Mouse (Mus musculus): Measurements from ENCODE around the gene Kif13a. TPM values are rescaled to one million over a fixed set of nuclear protein-coding genes. Genes with fewer than 3 reads are reported as not detected.

Gene Kif13a
- polyA plus RNA-seq, 1 experiment from 2014 or later, result 23.1 TPM

DNA sequence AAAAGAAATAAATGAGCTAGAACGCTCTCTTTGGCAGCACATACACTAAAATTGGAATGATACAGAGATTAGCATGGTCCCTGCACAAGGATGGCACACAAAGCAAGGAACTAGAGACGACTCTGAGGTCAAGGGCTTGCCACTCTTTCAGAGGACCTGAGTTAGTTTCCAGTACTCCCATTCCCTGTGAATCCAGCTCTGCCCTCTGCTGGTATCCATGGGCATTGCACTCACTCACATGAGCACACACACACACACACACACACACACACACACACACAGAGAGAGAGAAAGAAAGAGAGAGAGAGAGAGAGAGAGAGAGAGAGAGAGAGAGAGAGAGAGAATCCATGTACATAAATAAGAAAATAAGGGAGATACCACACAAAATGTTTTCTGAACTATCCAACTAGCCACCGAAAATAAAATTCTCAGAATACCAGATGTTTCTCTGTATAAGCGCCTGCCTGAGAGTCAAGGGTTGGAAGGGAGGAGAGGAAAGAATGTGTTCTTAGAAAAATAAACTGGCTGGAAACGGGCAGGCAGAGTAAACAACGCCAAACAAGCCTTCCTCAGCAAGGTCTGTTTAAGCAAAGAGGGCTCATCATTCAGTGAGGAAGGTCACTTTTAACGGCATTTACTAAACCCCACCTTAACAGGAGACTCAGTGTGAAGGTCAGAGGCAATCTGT lies 27.0 kb downstream of the Kif13a start:
- Histone ChIP-seq H3K36me3 (ENCODE audit: control insufficient read depth, insufficient read depth, low read length) (no peaks in the 10 kb centered on the region), H3K4me3 (ENCODE audit: low read depth, low read length) (no peak overlapping the region), H3K27me3 (ENCODE audit: control insufficient read depth, insufficient read depth, low read length) (no peaks in the 10 kb centered on the region), H3K4me2 (ENCODE audit: low read depth, low read length, severe bottlenecking) (no peak overlapping the region), H3K4me1 (replicated peaks; ENCODE audit: control insufficient read depth, insufficient read depth, low read length) (peaks cover 2% of the 10 kb centered on the region; the same call in 1 of the 2 replicates), H3K9me3 (ENCODE audit: control insufficient read depth, low read length) (peaks cover 4% of the 10 kb centered on the region; the same call in 1 of the 2 replicates), H3K9ac (ENCODE audit: low read length) (no peak overlapping the region), H3K27ac (ENCODE audit: low read depth, low read length) (no peak overlapping the region)
- WGBS, result 96% methylated on average over 7 of the region's 7 CpGs
- DNase-seq (ENCODE audit: low spot score) (no peak), ATAC-seq (replicated peaks; ENCODE audit: low FRiP score) (no peak)

DNA sequence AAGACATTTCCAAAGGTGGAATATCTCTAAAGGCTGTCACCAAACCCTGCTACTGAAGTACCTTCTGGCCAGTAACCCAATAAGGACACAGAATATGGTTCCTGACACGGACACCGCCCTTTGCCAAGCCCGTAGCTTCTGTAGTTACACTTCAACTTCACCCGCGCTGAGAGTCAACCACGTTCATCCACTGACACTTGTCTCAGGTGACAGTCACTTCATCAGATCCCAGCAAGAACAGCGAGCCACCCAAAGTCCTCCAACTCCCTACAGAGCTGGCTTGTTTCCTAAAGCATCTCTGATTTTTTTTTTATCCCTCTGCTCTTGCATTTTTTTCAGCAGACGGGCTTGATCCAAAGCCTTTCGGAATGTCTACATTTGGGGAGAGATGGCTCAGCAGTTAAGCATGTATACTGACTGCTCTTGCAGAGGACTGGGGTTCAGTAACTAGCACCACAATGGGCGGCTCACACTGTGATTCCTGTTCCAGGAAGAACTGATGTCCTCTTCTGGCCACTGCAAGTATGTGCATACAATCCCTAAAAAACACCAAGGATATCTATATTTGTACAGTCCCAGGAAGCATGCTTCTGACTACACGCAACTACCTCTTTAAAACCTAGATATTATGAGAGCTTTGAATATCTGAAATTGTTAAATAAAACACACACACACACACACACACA lies 28.7 kb downstream of the Kif13a start:
- Histone ChIP-seq H3K9me3 (ENCODE audit: control insufficient read depth, low read length) (peaks cover 4% of the 10 kb centered on the region; the same call in 1 of the 2 replicates), H3K27me3 (ENCODE audit: control insufficient read depth, insufficient read depth, low read length) (no peaks in the 10 kb centered on the region), H3K4me1 (replicated peaks; ENCODE audit: control insufficient read depth, insufficient read depth, low read length) (0 out of 2 replicates have a peak, but pooled peaks cover 2% of the 10 kb centered on the region), H3K4me3 (ENCODE audit: low read depth, low read length) (no peak overlapping the region), H3K4me2 (ENCODE audit: low read depth, low read length, severe bottlenecking) (no peak overlapping the region), H3K27ac (ENCODE audit: low read depth, low read length) (no peak overlapping the region), H3K36me3 (ENCODE audit: control insufficient read depth, insufficient read depth, low read length) (no peaks in the 10 kb centered on the region), H3K9ac (ENCODE audit: low read length) (no peak overlapping the region)
- ATAC-seq (replicated peaks; ENCODE audit: low FRiP score) (no peak), DNase-seq (ENCODE audit: low spot score) (no peak)
- 94% methylated on average over 11 of the region's 11 CpGs for WGBS

DNA sequence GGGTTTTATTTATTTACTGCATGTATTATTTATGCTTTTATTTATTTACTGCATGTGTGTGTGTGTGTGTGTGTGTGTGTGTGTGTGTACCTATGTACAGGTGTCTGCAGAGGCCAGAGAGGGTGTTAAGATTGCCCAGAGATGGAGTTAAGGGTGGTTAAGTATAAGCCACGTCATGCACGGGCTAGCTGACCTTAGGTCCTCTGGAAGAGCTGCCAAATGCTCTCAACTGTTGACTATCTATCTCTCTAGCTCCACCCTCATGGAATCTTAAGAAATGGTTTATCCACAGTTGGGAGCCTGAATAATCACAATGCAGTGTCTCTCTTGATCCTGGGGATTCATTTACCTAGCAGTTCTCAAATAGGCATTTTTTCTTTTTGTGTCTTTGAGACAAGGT lies 30.8 kb downstream of the Kif13a start:
- no peaks in the 10 kb centered on the region for H3K36me3 ChIP-seq (ENCODE audit: control insufficient read depth, insufficient read depth, low read length)
- H3K27me3 ChIP-seq (ENCODE audit: control insufficient read depth, insufficient read depth, low read length), result no peaks in the 10 kb centered on the region
- H3K4me2 ChIP-seq (ENCODE audit: low read depth, low read length, severe bottlenecking), result no peak overlapping the region
- 0 out of 2 replicates have a peak, but pooled peaks cover 2% of the 10 kb centered on the region for H3K4me1 ChIP-seq (replicated peaks; ENCODE audit: control insufficient read depth, insufficient read depth, low read length)
- WGBS, result 77% methylated on average over 2 of the region's 2 CpGs
- H3K27ac ChIP-seq (ENCODE audit: low read depth, low read length), result no peak overlapping the region
- no peak for ATAC-seq (replicated peaks; ENCODE audit: low FRiP score)
- H3K9ac ChIP-seq (ENCODE audit: low read length), result no peak overlapping the region
- H3K9me3 ChIP-seq (ENCODE audit: control insufficient read depth, low read length), result peaks cover 4% of the 10 kb centered on the region; the same call in 1 of the 2 replicates
- no peak for DNase-seq (ENCODE audit: low spot score)
- no peak overlapping the region for H3K4me3 ChIP-seq (ENCODE audit: low read depth, low read length)

DNA sequence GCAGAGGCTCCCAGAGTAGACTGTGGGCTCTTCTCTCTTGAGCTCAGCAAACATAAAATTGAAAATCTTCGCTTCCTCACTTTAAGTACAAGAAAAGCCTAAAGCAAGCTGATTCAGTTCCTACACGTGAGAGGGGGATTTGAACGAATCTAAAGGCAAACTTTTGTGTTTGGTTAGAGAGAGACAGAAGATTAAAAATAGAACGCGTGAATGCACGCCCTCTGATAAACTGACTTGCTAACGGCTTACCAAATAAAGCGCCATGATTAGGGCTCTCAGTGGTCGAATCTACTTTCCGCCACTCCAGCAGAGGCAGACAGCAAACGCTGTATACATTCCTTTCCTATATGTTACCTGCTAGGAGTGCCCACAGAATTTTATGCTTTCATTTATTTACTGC lies 31.3 kb downstream of the Kif13a start:
- H3K4me2 ChIP-seq (ENCODE audit: low read depth, low read length, severe bottlenecking), result no peak overlapping the region
- H3K9me3 ChIP-seq (ENCODE audit: control insufficient read depth, low read length), result peaks cover 4% of the 10 kb centered on the region; the same call in 1 of the 2 replicates
- WGBS, result 60% methylated on average over 11 of the region's 11 CpGs
- H3K9ac ChIP-seq (ENCODE audit: low read length), result no peak overlapping the region; the same call in 1 of the 2 replicates
- H3K27ac ChIP-seq (ENCODE audit: low read depth, low read length), result no peak overlapping the region
- ATAC-seq (replicated peaks; ENCODE audit: low FRiP score) (no peak), DNase-seq (ENCODE audit: low spot score) (no peak)
- H3K4me3 ChIP-seq (ENCODE audit: low read depth, low read length), result no peak overlapping the region
- H3K27me3 ChIP-seq (ENCODE audit: control insufficient read depth, insufficient read depth, low read length), result no peaks in the 10 kb centered on the region
- 0 out of 2 replicates have a peak, but pooled peaks cover 2% of the 10 kb centered on the region for H3K4me1 ChIP-seq (replicated peaks; ENCODE audit: control insufficient read depth, insufficient read depth, low read length)
- no peaks in the 10 kb centered on the region for H3K36me3 ChIP-seq (ENCODE audit: control insufficient read depth, insufficient read depth, low read length)

DNA sequence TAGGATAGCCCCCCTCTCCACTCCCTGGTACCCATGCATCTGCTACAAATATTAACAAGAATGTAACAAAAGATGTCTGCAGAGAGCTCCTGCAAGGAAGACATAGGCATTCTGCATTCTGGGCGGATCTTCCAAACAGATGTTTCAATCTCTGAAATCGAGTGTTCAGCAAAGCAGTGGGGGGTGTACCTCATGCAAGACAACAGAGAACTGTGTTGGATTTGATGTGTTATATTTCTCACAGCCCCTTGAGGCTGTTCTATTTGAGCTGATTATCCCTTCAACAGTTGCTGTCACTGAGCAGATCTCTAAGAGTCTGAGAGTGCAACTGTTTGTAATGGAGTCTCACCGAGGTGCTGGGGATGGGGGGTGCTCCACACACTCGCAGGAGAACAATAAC lies 37.3 kb downstream of the Kif13a start:
- no peak for DNase-seq (ENCODE audit: low spot score)
- H3K36me3 ChIP-seq (ENCODE audit: control insufficient read depth, insufficient read depth, low read length), result no peaks in the 10 kb centered on the region
- no peaks in the 10 kb centered on the region for H3K4me1 ChIP-seq (replicated peaks; ENCODE audit: control insufficient read depth, insufficient read depth, low read length)
- no peak overlapping the region for H3K27ac ChIP-seq (ENCODE audit: low read depth, low read length)
- no peak overlapping the region for H3K9ac ChIP-seq (ENCODE audit: low read length)
- H3K4me3 ChIP-seq (ENCODE audit: low read depth, low read length), result no peak overlapping the region
- H3K4me2 ChIP-seq (ENCODE audit: low read depth, low read length, severe bottlenecking), result no peak overlapping the region
- H3K27me3 ChIP-seq (ENCODE audit: control insufficient read depth, insufficient read depth, low read length), result no peaks in the 10 kb centered on the region
- no peak for ATAC-seq (replicated peaks; ENCODE audit: low FRiP score)
- 64% methylated on average over 4 of the region's 4 CpGs for WGBS
- H3K9me3 ChIP-seq (ENCODE audit: control insufficient read depth, low read length), result no peaks in the 10 kb centered on the region

DNA sequence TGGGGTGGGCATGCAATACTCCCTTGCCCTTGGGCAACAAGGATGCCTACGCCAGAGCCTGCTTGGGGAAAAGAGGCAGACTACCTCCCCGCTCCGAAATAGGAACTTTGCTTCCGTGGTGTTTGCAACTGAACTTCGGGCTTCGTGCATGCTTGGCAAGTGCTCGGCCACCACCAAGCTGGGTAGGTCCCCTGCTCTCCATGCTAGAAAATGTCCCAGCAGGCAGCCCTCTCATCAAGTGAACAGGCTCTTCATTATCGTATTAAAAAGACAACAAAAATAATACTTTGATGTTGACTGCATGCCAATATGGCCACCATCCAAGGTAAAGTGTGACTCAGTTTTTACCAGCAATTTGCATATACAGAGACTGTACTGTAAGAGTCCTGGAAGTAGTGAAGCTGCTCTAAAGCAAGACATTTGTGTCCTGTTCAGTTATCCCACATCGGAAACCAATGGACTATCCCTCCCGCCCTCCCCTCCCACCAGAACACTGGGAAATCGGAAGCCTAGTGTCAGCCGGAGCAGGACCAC lies 41.5 kb downstream of the Kif13a start:
- H3K36me3 ChIP-seq (ENCODE audit: control insufficient read depth, insufficient read depth, low read length), result no peaks in the 10 kb centered on the region
- no peaks in the 10 kb centered on the region for H3K4me1 ChIP-seq (replicated peaks; ENCODE audit: control insufficient read depth, insufficient read depth, low read length)
- H3K9ac ChIP-seq (ENCODE audit: low read length), result no peak overlapping the region
- WGBS, result 89% methylated on average over 12 of the region's 12 CpGs
- no peak overlapping the region for H3K27ac ChIP-seq (ENCODE audit: low read depth, low read length)
- no peak overlapping the region for H3K4me3 ChIP-seq (ENCODE audit: low read depth, low read length)
- no peaks in the 10 kb centered on the region for H3K9me3 ChIP-seq (ENCODE audit: control insufficient read depth, low read length)
- no peak for DNase-seq (ENCODE audit: low spot score)
- ATAC-seq (replicated peaks; ENCODE audit: low FRiP score), result no peak
- H3K4me2 ChIP-seq (ENCODE audit: low read depth, low read length, severe bottlenecking), result no peak overlapping the region
- H3K27me3 ChIP-seq (ENCODE audit: control insufficient read depth, insufficient read depth, low read length), result no peaks in the 10 kb centered on the region

DNA sequence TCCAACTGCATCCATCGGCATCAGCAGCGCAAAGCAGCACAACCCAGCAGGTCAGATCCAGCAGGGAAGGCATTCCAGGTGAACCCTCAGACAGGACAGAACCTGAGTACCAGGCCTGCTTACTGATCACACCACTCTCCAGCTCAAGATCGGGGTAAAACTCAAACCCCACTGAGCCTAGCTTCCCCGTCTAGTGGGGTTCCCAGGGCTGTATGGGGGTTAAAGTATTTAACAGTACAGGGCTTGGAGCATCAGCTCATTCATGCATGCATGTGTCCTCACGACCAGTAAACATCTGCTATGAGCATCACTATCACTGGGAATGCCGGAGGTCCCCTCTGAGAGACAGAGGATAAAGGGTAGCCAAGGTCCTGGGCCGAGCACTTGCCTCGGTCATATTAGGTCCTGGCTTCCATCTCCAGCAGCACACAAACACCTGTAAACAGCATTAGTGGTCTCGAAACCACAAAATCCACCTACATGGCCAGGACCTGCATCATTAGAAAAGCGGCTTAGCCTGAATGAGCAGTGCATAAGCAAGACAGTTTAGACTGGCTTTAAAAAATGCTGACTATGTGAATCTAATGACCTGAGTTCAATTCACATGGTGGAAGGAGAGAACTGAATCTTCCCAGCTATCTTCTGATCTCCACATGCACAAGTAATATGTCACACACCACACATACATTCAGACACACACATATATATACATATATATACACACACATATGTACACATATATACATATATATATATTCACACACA lies 43.0 kb downstream of the Kif13a start:
- DNase-seq (ENCODE audit: low spot score), result no peak
- Histone ChIP-seq H3K4me3 (ENCODE audit: low read depth, low read length) (no peak overlapping the region), H3K27ac (ENCODE audit: low read depth, low read length) (no peak overlapping the region), H3K27me3 (ENCODE audit: control insufficient read depth, insufficient read depth, low read length) (no peaks in the 10 kb centered on the region), H3K9me3 (ENCODE audit: control insufficient read depth, low read length) (no peaks in the 10 kb centered on the region), H3K4me1 (replicated peaks; ENCODE audit: control insufficient read depth, insufficient read depth, low read length) (no peaks in the 10 kb centered on the region), H3K9ac (ENCODE audit: low read length) (no peak overlapping the region), H3K4me2 (ENCODE audit: low read depth, low read length, severe bottlenecking) (no peak overlapping the region), H3K36me3 (ENCODE audit: control insufficient read depth, insufficient read depth, low read length) (no peaks in the 10 kb centered on the region)
- ATAC-seq (replicated peaks; ENCODE audit: low FRiP score), result no peak
- 95% methylated on average over 10 of the region's 10 CpGs for WGBS

DNA sequence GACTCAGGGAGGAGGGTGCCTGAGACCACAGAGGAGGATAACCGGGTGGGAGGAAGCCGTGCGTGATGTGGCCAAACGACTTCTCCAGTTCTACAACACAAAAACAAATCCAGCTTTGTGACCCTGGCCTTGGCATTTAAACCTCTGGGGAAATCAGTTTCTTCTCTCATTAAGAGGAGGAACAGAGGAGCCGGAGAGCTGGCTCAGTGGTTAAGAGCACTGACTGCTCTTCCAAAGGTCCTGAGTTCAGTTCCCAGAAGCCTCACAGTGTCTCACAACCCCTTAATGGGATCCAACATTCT lies 44.0 kb downstream of the Kif13a start:
- H3K4me2 ChIP-seq (ENCODE audit: low read depth, low read length, severe bottlenecking), result no peak overlapping the region
- H3K27me3 ChIP-seq (ENCODE audit: control insufficient read depth, insufficient read depth, low read length), result no peaks in the 10 kb centered on the region
- H3K9me3 ChIP-seq (ENCODE audit: control insufficient read depth, low read length), result no peaks in the 10 kb centered on the region
- WGBS, result 88% methylated on average over 5 of the region's 5 CpGs
- DNase-seq (ENCODE audit: low spot score) (no peak), ATAC-seq (replicated peaks; ENCODE audit: low FRiP score) (no peak)
- no peaks in the 10 kb centered on the region for H3K4me1 ChIP-seq (replicated peaks; ENCODE audit: control insufficient read depth, insufficient read depth, low read length)
- H3K9ac ChIP-seq (ENCODE audit: low read length), result no peak overlapping the region
- no peak overlapping the region for H3K27ac ChIP-seq (ENCODE audit: low read depth, low read length)
- no peaks in the 10 kb centered on the region for H3K36me3 ChIP-seq (ENCODE audit: control insufficient read depth, insufficient read depth, low read length)
- H3K4me3 ChIP-seq (ENCODE audit: low read depth, low read length), result no peak overlapping the region
